Mouse (Mus musculus): ENCODE results near the gene Gm10190. TPM values are rescaled to one million over a fixed set of nuclear protein-coding genes. Genes with fewer than 3 reads are reported as not detected.

Gene Gm10190
- polyA plus RNA-seq (2014; fragmentation: Nextera tagmentation; extraction: Ambion mirVana), result 2.1 and 2.5 TPM in 2 replicates

GRCm38 (mm10) chr17:80372989-80373725 is at the start of gene Gm10190:
Gm10190 (minus strand) TSS chr17:80373541.
- Histone ChIP-seq H3K9me3 (ENCODE audit: control insufficient read depth, low read length) (no peaks in the 10 kb centered on the region), H3K27me3 (ENCODE audit: control insufficient read depth, insufficient read depth, low read length) (no peaks in the 10 kb centered on the region), H3K4me1 (ENCODE audit: control insufficient read depth, insufficient read depth, low read length) (no peaks in the 10 kb centered on the region), H3K27ac (ENCODE audit: low read depth, low read length) (peak within 1 kb of the TSS; percentile 83), H3K4me2 (ENCODE audit: low read depth, low read length) (peak within 1 kb of the TSS; percentile 84), H3K36me3 (ENCODE audit: control insufficient read depth, insufficient read depth, low read length) (no peaks in the 10 kb centered on the region), H3K4me3 (ENCODE audit: low read depth, low read length) (peak within 1 kb of the TSS; percentile 36), H3K9ac (replicated peaks; ENCODE audit: low read depth, low read length) (peak within 1 kb of the TSS; percentile 72)
- WGBS, result 4% methylated on average over 97 of the region's 102 CpGs
- peak; percentile 99 for ATAC-seq (ENCODE audit: low read depth)

GRCm38 (mm10) chr17:80420998-80421397 is 47.7 kb upstream of the Gm10190 start:
- H3K36me3 ChIP-seq (ENCODE audit: control insufficient read depth, insufficient read depth, low read length), result peaks cover 37% of the 10 kb centered on the region

GRCm38 (mm10) chr17:80418572-80419210 is 45.4 kb upstream of the Gm10190 start:
- 82% methylated on average over 10 of the region's 10 CpGs for WGBS
- no peak overlapping the region for H3K9ac ChIP-seq (replicated peaks; ENCODE audit: low read depth, low read length)
- H3K4me2 ChIP-seq (ENCODE audit: low read depth, low read length), result no peak overlapping the region
- no peaks in the 10 kb centered on the region for H3K4me1 ChIP-seq (ENCODE audit: control insufficient read depth, insufficient read depth, low read length)
- ATAC-seq (ENCODE audit: low read depth), result no peak
- no peak overlapping the region for H3K27ac ChIP-seq (ENCODE audit: low read depth, low read length)
- H3K9me3 ChIP-seq (ENCODE audit: control insufficient read depth, low read length), result no peaks in the 10 kb centered on the region
- H3K4me3 ChIP-seq (ENCODE audit: low read depth, low read length), result no peak overlapping the region
- H3K36me3 ChIP-seq (ENCODE audit: control insufficient read depth, insufficient read depth, low read length), result peaks cover 52% of the 10 kb centered on the region
- H3K27me3 ChIP-seq (ENCODE audit: control insufficient read depth, insufficient read depth, low read length), result no peaks in the 10 kb centered on the region

More at GRCm38 (mm10) chr17:80420998-80421397, 47.7 kb upstream of the Gm10190 start:
- Histone ChIP-seq H3K27me3 (ENCODE audit: control insufficient read depth, insufficient read depth, low read length) (no peaks in the 10 kb centered on the region), H3K4me3 (ENCODE audit: low read depth, low read length) (no peak overlapping the region), H3K4me1 (ENCODE audit: control insufficient read depth, insufficient read depth, low read length) (no peaks in the 10 kb centered on the region), H3K9ac (replicated peaks; ENCODE audit: low read depth, low read length) (no peak overlapping the region), H3K9me3 (ENCODE audit: control insufficient read depth, low read length) (no peaks in the 10 kb centered on the region), H3K4me2 (ENCODE audit: low read depth, low read length) (no peak overlapping the region), H3K27ac (ENCODE audit: low read depth, low read length) (no peak overlapping the region)
- WGBS, result 96% methylated on average over 1 of the region's 1 CpGs
- no peak for ATAC-seq (ENCODE audit: low read depth)

GRCm38 (mm10) chr17:80411182-80411581 is 37.8 kb upstream of the Gm10190 start:
- H3K36me3 ChIP-seq (ENCODE audit: control insufficient read depth, insufficient read depth, low read length), result peaks cover 54% of the 10 kb centered on the region
- no peaks in the 10 kb centered on the region for H3K9me3 ChIP-seq (ENCODE audit: control insufficient read depth, low read length)
- no peak overlapping the region for H3K9ac ChIP-seq (replicated peaks; ENCODE audit: low read depth, low read length)
- H3K27me3 ChIP-seq (ENCODE audit: control insufficient read depth, insufficient read depth, low read length), result no peaks in the 10 kb centered on the region
- no peak overlapping the region for H3K4me3 ChIP-seq (ENCODE audit: low read depth, low read length)
- H3K4me1 ChIP-seq (ENCODE audit: control insufficient read depth, insufficient read depth, low read length), result no peaks in the 10 kb centered on the region
- H3K4me2 ChIP-seq (ENCODE audit: low read depth, low read length), result no peak overlapping the region
- 64% methylated on average over 1 of the region's 1 CpGs for WGBS
- no peak overlapping the region for H3K27ac ChIP-seq (ENCODE audit: low read depth, low read length)
- no peak for ATAC-seq (ENCODE audit: low read depth)

GRCm38 (mm10) chr17:80398243-80398642 is 24.9 kb upstream of the Gm10190 start:
- Histone ChIP-seq H3K27ac (ENCODE audit: low read depth, low read length) (no peak overlapping the region), H3K36me3 (ENCODE audit: control insufficient read depth, insufficient read depth, low read length) (peaks cover 24% of the 10 kb centered on the region; the same call in 1 of the 2 replicates), H3K9me3 (ENCODE audit: control insufficient read depth, low read length) (no peaks in the 10 kb centered on the region), H3K27me3 (ENCODE audit: control insufficient read depth, insufficient read depth, low read length) (no peaks in the 10 kb centered on the region), H3K4me3 (ENCODE audit: low read depth, low read length) (no peak overlapping the region), H3K9ac (replicated peaks; ENCODE audit: low read depth, low read length) (no peak overlapping the region), H3K4me1 (ENCODE audit: control insufficient read depth, insufficient read depth, low read length) (no peaks in the 10 kb centered on the region), H3K4me2 (ENCODE audit: low read depth, low read length) (no peak overlapping the region)
- ATAC-seq (ENCODE audit: low read depth), result no peak
- WGBS, result 96% methylated on average over 7 of the region's 7 CpGs

- Histone ChIP-seq H3K4me3 (ENCODE audit: low read depth, low read length) (peak overlapping the region; percentile 38), H3K4me1 (ENCODE audit: control insufficient read depth, insufficient read depth, low read length) (no peaks in the 10 kb centered on the region), H3K36me3 (ENCODE audit: control insufficient read depth, insufficient read depth, low read length) (no peaks in the 10 kb centered on the region), H3K4me2 (ENCODE audit: low read depth, low read length) (peak overlapping the region; percentile 59), H3K9me3 (ENCODE audit: control insufficient read depth, low read length) (no peaks in the 10 kb centered on the region), H3K27ac (ENCODE audit: low read depth, low read length) (no peak overlapping the region), H3K27me3 (ENCODE audit: control insufficient read depth, insufficient read depth, low read length) (no peaks in the 10 kb centered on the region), H3K9ac (replicated peaks; ENCODE audit: low read depth, low read length) (0 out of 2 replicates have a peak overlapping the region, but pooled peaks have one; percentile 28)
- 14% methylated on average over 17 of the region's 17 CpGs for WGBS
- ATAC-seq (ENCODE audit: low read depth), result peak; percentile 84
These were observed 18.4 kb upstream of the Gm10190 start for GRCm38 (mm10) chr17:80391423-80392403.

- no peak overlapping the region for H3K4me3 ChIP-seq (ENCODE audit: low read depth, low read length)
- no peak overlapping the region for H3K27ac ChIP-seq (ENCODE audit: low read depth, low read length)
- no peaks in the 10 kb centered on the region for H3K4me1 ChIP-seq (ENCODE audit: control insufficient read depth, insufficient read depth, low read length)
- no peaks in the 10 kb centered on the region for H3K9me3 ChIP-seq (ENCODE audit: control insufficient read depth, low read length)
- 74% methylated on average over 10 of the region's 10 CpGs for WGBS
- H3K36me3 ChIP-seq (ENCODE audit: control insufficient read depth, insufficient read depth, low read length), result no peaks in the 10 kb centered on the region
- no peaks in the 10 kb centered on the region for H3K27me3 ChIP-seq (ENCODE audit: control insufficient read depth, insufficient read depth, low read length)
- H3K9ac ChIP-seq (replicated peaks; ENCODE audit: low read depth, low read length), result no peak overlapping the region
- H3K4me2 ChIP-seq (ENCODE audit: low read depth, low read length), result no peak overlapping the region
- no peak for ATAC-seq (ENCODE audit: low read depth)
These were observed 16.7 kb upstream of the Gm10190 start for GRCm38 (mm10) chr17:80390024-80390423.

DNA sequence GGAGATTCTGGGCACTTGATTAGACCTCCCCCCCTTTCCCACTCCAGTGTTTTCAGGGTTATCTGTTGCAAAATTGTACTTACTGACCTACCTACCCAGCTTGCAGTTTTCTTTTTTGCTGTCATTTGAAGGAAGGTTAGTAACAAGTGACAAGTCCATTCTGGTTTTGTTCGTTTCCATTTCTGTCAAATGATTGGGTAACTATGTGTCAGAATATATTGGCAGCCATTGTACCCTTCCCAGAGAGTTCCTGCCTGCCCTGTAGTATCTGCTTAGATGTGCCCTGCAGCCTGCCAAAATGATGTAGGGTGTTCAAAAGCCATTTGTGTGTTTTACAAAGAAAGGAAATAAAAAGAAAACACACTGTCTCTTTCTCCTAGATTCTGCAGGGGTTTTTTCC is 12.3 kb upstream of the Gm10190 start:
- WGBS, result 68% methylated on average over 1 of the region's 1 CpGs
- H3K4me2 ChIP-seq (ENCODE audit: low read depth, low read length), result no peak overlapping the region
- ATAC-seq (ENCODE audit: low read depth), result no peak

More for the DNA sequence above, 12.3 kb upstream of the Gm10190 start:
- no peaks in the 10 kb centered on the region for H3K4me1 ChIP-seq (ENCODE audit: control insufficient read depth, insufficient read depth, low read length)
- no peak overlapping the region for H3K27ac ChIP-seq (ENCODE audit: low read depth, low read length)
- H3K9me3 ChIP-seq (ENCODE audit: control insufficient read depth, low read length), result no peaks in the 10 kb centered on the region
- no peak overlapping the region for H3K9ac ChIP-seq (replicated peaks; ENCODE audit: low read depth, low read length)
- H3K4me3 ChIP-seq (ENCODE audit: low read depth, low read length), result no peak overlapping the region
- H3K36me3 ChIP-seq (ENCODE audit: control insufficient read depth, insufficient read depth, low read length), result no peaks in the 10 kb centered on the region
- no peaks in the 10 kb centered on the region for H3K27me3 ChIP-seq (ENCODE audit: control insufficient read depth, insufficient read depth, low read length)

All from neural tube, embryonic 14.5 days (tissue).